Comparison of ENCODE assay signal across 8 mouse cellular contexts in the genomic region with DNA sequence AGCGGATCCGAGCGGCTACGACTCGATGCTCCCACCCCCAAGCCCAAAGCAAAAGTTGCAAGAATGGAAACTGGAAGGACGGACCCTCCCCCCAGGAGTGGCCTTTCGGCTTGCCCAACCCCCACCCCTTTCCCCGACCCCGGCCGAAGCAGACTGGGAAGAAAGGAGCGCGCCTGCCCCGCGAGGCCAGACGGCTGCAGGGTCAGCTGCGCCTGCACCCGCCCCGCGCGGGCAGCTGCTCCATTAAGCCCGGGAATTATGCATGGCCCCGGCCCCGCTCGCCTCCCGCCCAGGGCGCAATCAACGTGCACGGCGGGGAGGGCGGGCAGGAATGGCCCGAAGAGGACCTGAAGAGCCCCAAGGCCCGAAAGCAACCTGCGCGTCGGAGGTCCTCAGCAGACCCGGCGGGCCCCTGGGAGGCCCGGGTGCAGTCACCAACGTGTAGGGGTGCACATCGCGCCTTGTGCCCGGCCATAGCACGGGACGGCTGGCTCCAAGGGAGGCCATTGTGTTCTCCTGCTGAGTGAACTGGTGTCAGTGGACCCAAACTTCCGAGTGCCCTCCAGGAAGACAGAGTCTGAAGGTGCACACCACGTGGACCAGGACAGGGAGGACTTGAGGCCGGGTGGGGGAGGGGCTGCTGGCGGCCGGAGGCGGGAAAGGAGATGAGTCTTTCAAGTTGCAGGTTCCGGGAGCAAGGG. TPM values are rescaled to one million over a fixed set of nuclear protein-coding genes. Genes with fewer than 3 reads are reported as not detected.
DNase-seq lines count a peak whose midpoint lies in the region; ATAC-seq and TF ChIP-seq lines count a peak whose summit lies in the region.

No protein-coding gene starts in this region.

- H3K4me1 ChIP-seq in hindbrain, embryonic 11.5 days (replicated peaks; ENCODE audit: control insufficient read depth, insufficient read depth, low read length): peaks cover 30% of the 10 kb centered on the region
- H3K4me1 ChIP-seq in limb, embryonic 13.5 days: peaks cover 76% of the 10 kb centered on the region

- TF ChIP-seq POLR2A in brain, embryonic 14.5 days (IDR thresholded peaks at IDR 0.05; ENCODE audit: borderline replicate concordance, extremely low read depth, insufficient read depth, insufficient read length, poor library complexity, severe bottlenecking): no peak

- H3K4me3 ChIP-seq in hindbrain, embryonic 11.5 days (ENCODE audit: low read depth, low read length): peak overlapping the region; percentile 27
- peak overlapping the region; percentile 47 for H3K4me3 ChIP-seq in limb, embryonic 13.5 days

- peak overlapping the region; percentile 63 for H3K9ac ChIP-seq in hindbrain, embryonic 11.5 days (ENCODE audit: low read depth, low read length)
- peak overlapping the region; percentile 75 for H3K9ac ChIP-seq in limb, embryonic 13.5 days

- peak; percentile 37 for DNase-seq in gastrocnemius, postnatal 10 days
- DNase-seq in gastrocnemius, adult 8-10 months (ENCODE audit: low spot score in 2 of 2): no peak
- peak; percentile 82 for DNase-seq in brain, embryonic 14.5 days (ENCODE audit: low read depth)
- peak; percentile 83 for DNase-seq in hindbrain, embryonic 11.5 days (ENCODE audit: low spot score)
- peak; percentile 87 for DNase-seq in retina, postnatal 1 day
- no peak for DNase-seq in left cerebral cortex, postnatal 25 days (ENCODE audit: low spot score in 2 of 2)
- DNase-seq in urinary bladder, adult 2 months (ENCODE audit: low spot score): no peak

- WGBS in hindbrain, embryonic 11.5 days: under 1% methylated on average over 51 of the region's 51 CpGs
- WGBS in limb, embryonic 13.5 days: 2% methylated on average over 51 of the region's 51 CpGs

- no peaks in the 10 kb centered on the region for H3K36me3 ChIP-seq in hindbrain, embryonic 11.5 days (ENCODE audit: control insufficient read depth, insufficient read depth, low read length)
- 0 out of 2 replicates have a peak, but pooled peaks cover 2% of the 10 kb centered on the region for H3K36me3 ChIP-seq in limb, embryonic 13.5 days

- H3K9me3 ChIP-seq in hindbrain, embryonic 11.5 days (ENCODE audit: control insufficient read depth, low read length): no peaks in the 10 kb centered on the region
- H3K9me3 ChIP-seq in limb, embryonic 13.5 days: no peaks in the 10 kb centered on the region

- TF ChIP-seq CTCF in brain, embryonic 14.5 days (IDR thresholded peaks at IDR 0.05; ENCODE audit: borderline replicate concordance, extremely low read depth, insufficient read depth, insufficient read length): no peak

- peak overlapping the region; percentile 92 for H3K27ac ChIP-seq in hindbrain, embryonic 11.5 days (ENCODE audit: low read depth, low read length)
- peak overlapping the region; percentile 88 for H3K27ac ChIP-seq in limb, embryonic 13.5 days

- H3K27me3 ChIP-seq in hindbrain, embryonic 11.5 days (ENCODE audit: control insufficient read depth, insufficient read depth, low read length): no peaks in the 10 kb centered on the region; the same call in 1 of the 2 replicates
- H3K27me3 ChIP-seq in limb, embryonic 13.5 days: peaks cover 2% of the 10 kb centered on the region; the same call in 1 of the 2 replicates

- intact Hi-C loops in left cerebral cortex, postnatal 25 days (cut with DNase I): no loop called here

- peak; percentile 87 for ATAC-seq in hindbrain, embryonic 11.5 days (ENCODE audit: low FRiP score)
- ATAC-seq in limb, embryonic 13.5 days (ENCODE audit: low FRiP score, low read depth): peak; percentile 68

- peak overlapping the region; percentile 75 for H3K4me2 ChIP-seq in hindbrain, embryonic 11.5 days (replicated peaks; ENCODE audit: low read depth, low read length)
- peak overlapping the region; percentile 86 for H3K4me2 ChIP-seq in limb, embryonic 13.5 days (replicated peaks)

RNA-seq across cellular contexts. Expression of gene Bcl11b, which starts 23.0 kb away (rescaled TPM):
- total RNA-seq in gastrocnemius, postnatal 10 days (2021): under 1 TPM; 0.21 to 0.27 TPM
- total RNA-seq in gastrocnemius, adult 8-10 months (2022): under 1 TPM in 1 of 4 experiments, not detected in 3; 0.02 TPM
- polyA plus RNA-seq in brain, embryonic 14.5 days (2012; rRNA removed): 67.1 and 73.3 TPM in 2 replicates
- polyA plus RNA-seq in hindbrain, embryonic 11.5 days (2014; fragmentation: Nextera tagmentation; extraction: Ambion mirVana): 6.8 and 8.4 TPM in 2 replicates
- 12.6 and 14.1 TPM in 2 replicates for polyA plus RNA-seq in limb, embryonic 13.5 days (2015; fragmentation: Nextera tagmentation; extraction: Ambion mirVana)
- total RNA-seq in left cerebral cortex, postnatal 25 days (2021): 10 to 100 TPM; 54.4 to 71.5 TPM
- 0.44 and 0.77 TPM in 2 replicates for polyA plus RNA-seq in urinary bladder, adult 2 months (2012; rRNA removed)

Comparison
In these comparisons a context has a peak if more than half of its experiments do, and no peak if none do; other contexts are left out.
1. DNase-seq: peak in gastrocnemius, postnatal 10 days (single experiment), brain, embryonic 14.5 days (single experiment), hindbrain, embryonic 11.5 days (single experiment) and retina, postnatal 1 day (single experiment); none in gastrocnemius, adult 8-10 months (0 of 2), left cerebral cortex, postnatal 25 days (0 of 2) and urinary bladder, adult 2 months (single experiment).